Mouse (Mus musculus) ES-Bruce4 (cell line): ENCODE measurements at regions not wholly inside any gene's neighbourhood (a gene's known extent, or its start where the extent isn't known, plus 50 kb on each side); places are given as distances from the start of the nearest gene placed in this dataset.

Source experiments
- CTCF ChIP-seq: IDR thresholded peaks from one replicate; pipeline ENCODE4 v1.8.1; 2011; ENCODE audit warnings: low read depth, low read length
- EP300 ChIP-seq: IDR thresholded peaks from 2 replicates; pipeline ENCODE4 v1.6.1; 2011; ENCODE audit warnings: low read depth, low read length; ENCODE audit not compliant: insufficient read depth

DNA sequence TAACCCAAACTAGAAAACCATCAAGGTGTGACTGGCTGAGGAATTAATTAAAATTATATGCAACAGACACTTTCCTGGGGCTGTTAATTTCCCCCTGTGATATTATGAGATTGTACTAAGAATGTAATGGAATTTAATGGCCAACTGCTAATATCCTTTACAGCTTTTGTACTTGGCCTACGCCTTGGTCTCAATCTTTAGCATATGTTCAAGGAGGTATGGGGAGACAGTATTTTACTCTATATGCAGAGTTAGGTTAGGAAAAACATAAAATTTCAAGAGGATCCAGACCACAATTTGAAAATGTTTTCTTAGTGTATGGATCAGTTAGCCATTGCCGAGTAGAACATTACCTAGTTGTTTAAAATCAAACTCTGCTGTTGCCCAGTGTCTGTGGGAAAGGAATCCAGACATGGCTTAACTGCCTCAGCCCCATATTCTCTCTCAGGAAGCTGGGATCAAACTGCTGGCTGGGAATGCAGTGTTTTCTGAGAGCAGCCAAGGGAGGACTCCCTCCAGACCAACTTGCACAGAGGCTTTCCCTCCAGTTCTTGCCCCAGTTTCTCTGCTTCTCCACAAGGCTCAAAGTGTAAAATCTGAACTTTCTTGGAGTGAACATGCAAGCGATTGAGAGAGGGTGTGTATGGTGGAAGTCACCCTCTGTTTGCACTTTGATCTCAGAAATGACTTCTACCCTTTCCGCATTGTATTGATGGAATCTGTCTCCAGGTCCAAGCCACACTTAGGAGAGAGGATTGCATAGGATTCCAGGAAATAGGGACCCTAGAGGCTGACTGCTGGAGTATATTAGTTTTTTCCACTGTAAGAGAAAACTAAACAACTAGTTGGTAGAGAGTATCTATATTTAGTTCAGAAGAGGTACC, 294.6 kb downstream of the Hace1 start:
- no peak for TF ChIP-seq CTCF
- TF ChIP-seq EP300 = no peak
